ENCODE assay signal across 12 mouse cellular contexts in genomic region chr13:84023637-84024036, GRCm38 (mm10).
DNase-seq lines count a peak whose midpoint lies in the region; ATAC-seq and TF ChIP-seq lines count a peak whose summit lies in the region.
"Had no signal": no experiment of that assay in that cellular context is flagged by ENCODE, and none has a peak within 500 bp of the region (broad histone marks: within the 10 kb centered on the region; RNA-seq: fewer than 3 reads in every experiment).

No protein-coding gene starts in this region.

- no peaks in the 10 kb centered on the region for H3K36me3 ChIP-seq in embryonic facial prominence, embryonic 11.5 days (replicated peaks; ENCODE audit: control insufficient read depth, insufficient read depth, low read depth, low read length)
- H3K36me3 ChIP-seq in kidney, postnatal 0 days (ENCODE audit: insufficient read depth, low read length): no peaks in the 10 kb centered on the region
- H3K36me3 ChIP-seq: heart, embryonic 12.5 days; midbrain, embryonic 12.5 days had no signal

- no peak overlapping the region for H3K4me2 ChIP-seq in embryonic facial prominence, embryonic 11.5 days (ENCODE audit: low read depth, low read length)
- H3K4me2 ChIP-seq in kidney, postnatal 0 days (ENCODE audit: low read length): no peak overlapping the region
- H3K4me2 ChIP-seq: heart, embryonic 12.5 days; midbrain, embryonic 12.5 days had no signal

- H3K9ac ChIP-seq in embryonic facial prominence, embryonic 11.5 days (replicated peaks; ENCODE audit: low read length): no peak overlapping the region
- H3K9ac ChIP-seq in kidney, postnatal 0 days (ENCODE audit: low read depth, low read length): no peak overlapping the region
- H3K9ac ChIP-seq: heart, embryonic 12.5 days; liver, embryonic 14.5 days; midbrain, embryonic 12.5 days had no signal

- WGBS in embryonic facial prominence, embryonic 11.5 days: 39% methylated on average over 5 of the region's 5 CpGs
- WGBS in kidney, postnatal 0 days: 40% methylated on average over 5 of the region's 5 CpGs

- no peaks in the 10 kb centered on the region for H3K9me3 ChIP-seq in embryonic facial prominence, embryonic 11.5 days (replicated peaks; ENCODE audit: control insufficient read depth, low read length)
- H3K9me3 ChIP-seq in kidney, postnatal 0 days (replicated peaks; ENCODE audit: low read length): no peaks in the 10 kb centered on the region
- H3K9me3 ChIP-seq: heart, embryonic 12.5 days; midbrain, embryonic 12.5 days had no signal

- ATAC-seq in frontal cortex, adult (ENCODE audit: low TSS enrichment): peak; percentile 70; the same call in 1 of the 2 replicates
- ATAC-seq in embryonic facial prominence, embryonic 11.5 days (replicated peaks; ENCODE audit: insufficient number of reproducible peaks, low FRiP score, low TSS enrichment, low read depth): no peak; the same call in 1 of the 2 replicates
- peak; percentile 29; the same call in 1 of the 2 replicates for ATAC-seq in kidney, postnatal 0 days (replicated peaks; ENCODE audit: low FRiP score, low read depth)

- no peaks in the 10 kb centered on the region for H3K27me3 ChIP-seq in embryonic facial prominence, embryonic 11.5 days (ENCODE audit: control insufficient read depth, insufficient read depth, low read length)
- H3K27me3 ChIP-seq in kidney, postnatal 0 days (ENCODE audit: insufficient read depth, low read length): no peaks in the 10 kb centered on the region
- H3K27me3 ChIP-seq: heart, embryonic 12.5 days; midbrain, embryonic 12.5 days had no signal

- DNase-seq in frontal cortex, postnatal 25 days (ENCODE audit: low spot score in 2 of 2): no peak
- peak; percentile 22 for DNase-seq in 3134 (ENCODE audit: extremely low read depth, insufficient read length, low spot score)
- peak; percentile 17 for DNase-seq in embryonic facial prominence, embryonic 11.5 days (ENCODE audit: low spot score)
- peak; percentile 19 for DNase-seq in kidney, postnatal 0 days (ENCODE audit: low spot score)
- DNase-seq in heart, adult 18-20 months: no peak
- no peak for DNase-seq in spleen, postnatal 10 days (ENCODE audit: low spot score in 2 of 2)
- no peak for DNase-seq in heart, adult 11 months
- DNase-seq: right cerebral cortex, postnatal 4 days had no signal

- TF ChIP-seq CTCF in kidney, postnatal 0 days (IDR thresholded peaks at IDR 0.05; ENCODE audit: low read depth): no peak

- H3K4me3 ChIP-seq in embryonic facial prominence, embryonic 11.5 days (ENCODE audit: low read depth, low read length): no peak overlapping the region
- no peak overlapping the region for H3K4me3 ChIP-seq in kidney, postnatal 0 days (replicated peaks; ENCODE audit: low read depth, low read length)
- H3K4me3 ChIP-seq: heart, embryonic 12.5 days; midbrain, embryonic 12.5 days had no signal

- no peak overlapping the region for H3K27ac ChIP-seq in embryonic facial prominence, embryonic 11.5 days (replicated peaks; ENCODE audit: low read depth, low read length)
- no peak overlapping the region for H3K27ac ChIP-seq in kidney, postnatal 0 days
- H3K27ac ChIP-seq: liver, embryonic 14.5 days; midbrain, embryonic 12.5 days had no signal

- no peaks in the 10 kb centered on the region for H3K4me1 ChIP-seq in embryonic facial prominence, embryonic 11.5 days (ENCODE audit: control insufficient read depth, insufficient read depth, low read length)
- no peaks in the 10 kb centered on the region; the same call in 1 of the 2 replicates for H3K4me1 ChIP-seq in kidney, postnatal 0 days (replicated peaks; ENCODE audit: insufficient read depth, low read length)
- H3K4me1 ChIP-seq: heart, embryonic 12.5 days had no signal

Comparison
In these comparisons a context has a peak if more than half of its experiments do, and no peak if none do; other contexts are left out.
1. DNase-seq: peak in 3134 (single experiment), embryonic facial prominence, embryonic 11.5 days (single experiment) and kidney, postnatal 0 days (single experiment); none in frontal cortex, postnatal 25 days (0 of 2), heart, adult 18-20 months (0 of 2), spleen, postnatal 10 days (0 of 2) and heart, adult 11 months (single experiment).